Mouse (Mus musculus) small intestine, adult 2 months (tissue): Measurements from ENCODE around the gene Msmp. TPM values are rescaled to one million over a fixed set of nuclear protein-coding genes. Genes with fewer than 3 reads are reported as not detected.
"Not testable (repeated sequence)": the region's sequence is repeated elsewhere in the genome, so short reads cannot be mapped to it uniquely, and the experiment has no call there.

Experiments
- H3K27ac ChIP-seq: fragments of 200-500 bp; 2 replicates; pipeline ENCODE4 v1.5.1; 2012; ENCODE audit warnings: low read depth, low read length, control low read depth, inconsistent platforms; ENCODE audit not compliant: insufficient read depth
- H3K27me3 ChIP-seq: fragments of 200-500 bp; 2 replicates; pipeline ENCODE4 v1.6.1; 2012; ENCODE audit warnings: mild to moderate bottlenecking, moderate library complexity, low read length, inconsistent platforms; ENCODE audit not compliant: control insufficient read depth, insufficient read depth
- H3K36me3 ChIP-seq: fragments of 200-500 bp; 2 replicates; pipeline ENCODE4 v1.6.1; 2012; ENCODE audit warnings: mild to moderate bottlenecking, low read length, control low read depth, inconsistent platforms; ENCODE audit not compliant: control insufficient read depth, insufficient read depth
- H3K4me1 ChIP-seq: fragments of 200-500 bp; 2 replicates; pipeline ENCODE4 v1.6.1; 2012; ENCODE audit warnings: low read length, inconsistent platforms, mixed read lengths; ENCODE audit not compliant: control insufficient read depth, insufficient read depth, insufficient read length
- H3K4me3 ChIP-seq: fragments of 200-500 bp; 2 replicates; pipeline ENCODE4 v1.5.1; 2012; ENCODE audit warnings: low read depth, mild to moderate bottlenecking, control low read depth, inconsistent platforms, low read length, moderate library complexity
- CTCF ChIP-seq: fragments of 200-500 bp; IDR thresholded peaks from 2 replicates; pipeline ENCODE4 v1.5.1; 2012; ENCODE audit warnings: low read depth, mild to moderate bottlenecking, control low read depth, inconsistent platforms, low read length, moderate library complexity, mixed read lengths; ENCODE audit not compliant: insufficient replicate concordance, insufficient read length; ENCODE audit errors: extremely low read depth
- POLR2A ChIP-seq: fragments of 200-500 bp; IDR thresholded peaks from 2 replicates; pipeline ENCODE4 v1.6.1; 2012; ENCODE audit warnings: low read depth, mild to moderate bottlenecking, control low read depth, inconsistent platforms, low read length, moderate library complexity
- WGBS: fragments of 180-500 bp; shearing (Covaris S2); methylation state at CpG from one replicate; pipeline ENCODE4 v1.1.7; 2018; 5-methylcytosine and 5-hydroxymethylcytosine counted together
- polyA plus RNA-seq: library from polyadenylated mRNA; depleted of rRNA; stranded (reverse); fragments of >200 nt; gene quantifications from 2 replicates; pipeline ENCODE4 v1.2.3, GENCODE M21; 2012

The Msmp gene
- polyA plus RNA-seq, 1 experiment = not detected

DNA sequence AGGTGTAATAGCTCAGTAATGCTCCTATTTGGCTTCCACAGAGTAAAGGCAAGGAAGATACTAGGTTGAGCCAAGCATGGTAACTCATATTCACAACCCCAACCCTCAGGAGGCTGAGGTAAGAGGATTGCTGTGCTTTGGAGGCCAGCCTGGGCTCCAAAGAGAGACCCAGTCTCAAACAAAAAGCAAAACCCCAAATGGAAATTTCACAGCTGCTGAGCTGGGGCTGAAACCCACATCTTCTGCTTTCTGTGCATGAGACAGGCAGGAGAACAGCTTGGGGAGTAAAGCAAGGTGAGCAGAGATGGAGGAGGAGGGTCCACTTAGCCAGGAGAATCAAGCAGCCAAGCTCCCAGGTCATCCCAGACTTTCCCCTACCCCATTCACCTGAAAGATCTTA lies 30.4 kb downstream of the Msmp start:
- Histone ChIP-seq H3K4me3 (no peak overlapping the region), H3K27ac (no peak overlapping the region), H3K27me3 (no peaks in the 10 kb centered on the region), H3K36me3 (peaks cover 74% of the 10 kb centered on the region), H3K4me1 (peaks cover 6% of the 10 kb centered on the region; the same call in 1 of the 2 replicates)
- no peak for TF ChIP-seq POLR2A
- no peak for TF ChIP-seq CTCF

DNA sequence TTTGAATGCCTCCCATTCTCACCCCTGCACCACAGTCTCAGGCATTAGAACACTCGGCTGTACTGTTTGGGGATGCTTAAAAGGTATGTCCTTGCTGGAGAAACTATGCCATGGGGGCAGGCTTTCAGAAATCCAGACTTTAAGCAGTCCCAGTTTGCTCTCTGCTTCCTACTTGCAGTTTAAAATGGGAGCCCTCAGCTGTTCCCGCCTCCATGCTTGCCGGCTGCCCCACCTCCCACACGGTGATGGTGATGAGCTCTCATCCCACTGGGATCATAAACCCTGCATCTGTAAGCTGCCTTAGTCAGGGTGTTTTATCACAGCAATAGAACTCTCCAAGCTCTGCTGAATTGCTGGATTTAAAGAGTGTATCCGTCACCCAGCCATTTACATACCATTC lies 31.9 kb downstream of the Msmp start:
- H3K27me3 ChIP-seq = no peaks in the 10 kb centered on the region
- no peak overlapping the region for H3K27ac ChIP-seq
- TF ChIP-seq POLR2A = no peak
- no peak for TF ChIP-seq CTCF
- 97% methylated on average over 5 of the region's 5 CpGs for WGBS
- H3K4me3 ChIP-seq = no peak overlapping the region
- H3K4me1 ChIP-seq = no peaks in the 10 kb centered on the region
- H3K36me3 ChIP-seq = peaks cover 89% of the 10 kb centered on the region

DNA sequence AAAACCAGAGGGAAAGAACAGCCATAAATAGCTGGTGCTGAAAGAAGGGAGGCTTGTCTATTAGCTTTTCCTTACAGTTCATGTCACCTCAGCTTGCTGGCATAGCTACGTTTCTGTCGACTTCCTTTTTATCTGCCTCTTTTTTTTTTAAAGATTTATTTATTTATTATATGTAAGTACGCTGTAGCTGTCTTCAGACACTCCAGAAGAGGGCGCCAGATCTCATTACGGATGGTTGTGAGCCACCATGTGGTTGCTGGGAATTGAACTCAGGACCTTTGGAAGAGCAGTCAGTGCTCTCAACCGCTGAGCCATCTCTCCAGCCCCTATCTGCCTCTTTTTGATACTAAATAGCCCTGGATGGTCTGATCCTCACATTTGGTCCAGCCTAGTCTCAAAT lies 32.4 kb downstream of the Msmp start:
- not testable (repeated sequence) for H3K27me3 ChIP-seq, H3K4me3 ChIP-seq, H3K27ac ChIP-seq, H3K4me1 ChIP-seq
- peaks cover 93% of the 10 kb centered on the region for H3K36me3 ChIP-seq
- 82% methylated on average over 6 of the region's 6 CpGs for WGBS

DNA sequence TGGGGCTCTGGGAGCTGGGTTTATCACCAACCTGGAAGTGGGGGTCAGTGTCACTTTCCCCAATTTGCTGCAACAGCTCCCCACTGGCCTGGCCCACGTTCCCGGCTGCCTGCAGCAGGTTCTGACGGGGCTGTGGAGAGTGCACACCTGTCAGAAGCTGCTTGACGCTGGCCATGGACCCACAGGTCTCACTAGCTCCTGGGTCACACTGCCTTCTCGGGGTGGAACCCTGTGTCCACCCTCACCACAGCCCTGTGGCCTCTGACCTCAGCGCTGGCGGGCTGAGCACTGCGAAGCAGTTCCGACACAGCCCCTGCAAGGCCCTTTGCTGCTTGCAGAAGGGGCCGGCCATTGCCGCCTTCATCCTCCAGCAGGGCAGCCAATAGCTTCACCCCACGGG lies 35.2 kb downstream of the Msmp start:
- no peaks in the 10 kb centered on the region for H3K27me3 ChIP-seq
- no peak overlapping the region for H3K27ac ChIP-seq
- no peak overlapping the region for H3K4me3 ChIP-seq
- no peaks in the 10 kb centered on the region for H3K4me1 ChIP-seq
- H3K36me3 ChIP-seq = peaks cover 94% of the 10 kb centered on the region
- TF ChIP-seq CTCF (no peak), POLR2A (no peak)
- 93% methylated on average over 12 of the region's 12 CpGs for WGBS

DNA sequence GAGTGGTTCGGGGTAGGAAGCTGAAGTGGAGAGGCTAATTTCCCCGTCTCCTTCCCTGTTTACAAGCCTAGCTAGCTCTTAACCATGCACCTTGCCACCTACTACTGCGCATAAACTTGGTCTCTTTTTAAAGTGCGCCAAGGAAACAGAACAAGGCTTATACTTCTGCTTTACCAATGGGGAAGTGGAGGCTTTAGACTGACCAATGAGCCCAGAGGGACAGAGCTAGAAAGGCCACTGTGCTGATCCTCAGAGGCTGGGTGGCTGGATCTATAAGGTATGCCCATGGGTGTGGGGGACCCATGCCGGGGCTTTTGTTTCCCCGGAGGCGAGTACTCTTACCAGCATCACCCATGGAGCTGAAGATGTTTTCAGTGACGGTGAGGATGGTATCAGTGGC lies 37.1 kb downstream of the Msmp start:
- no peaks in the 10 kb centered on the region for H3K4me1 ChIP-seq
- TF ChIP-seq CTCF (no peak), POLR2A (no peak)
- H3K27me3 ChIP-seq = no peaks in the 10 kb centered on the region
- no peak overlapping the region for H3K4me3 ChIP-seq
- 89% methylated on average over 8 of the region's 8 CpGs for WGBS
- no peak overlapping the region for H3K27ac ChIP-seq
- H3K36me3 ChIP-seq = peaks cover 94% of the 10 kb centered on the region

DNA sequence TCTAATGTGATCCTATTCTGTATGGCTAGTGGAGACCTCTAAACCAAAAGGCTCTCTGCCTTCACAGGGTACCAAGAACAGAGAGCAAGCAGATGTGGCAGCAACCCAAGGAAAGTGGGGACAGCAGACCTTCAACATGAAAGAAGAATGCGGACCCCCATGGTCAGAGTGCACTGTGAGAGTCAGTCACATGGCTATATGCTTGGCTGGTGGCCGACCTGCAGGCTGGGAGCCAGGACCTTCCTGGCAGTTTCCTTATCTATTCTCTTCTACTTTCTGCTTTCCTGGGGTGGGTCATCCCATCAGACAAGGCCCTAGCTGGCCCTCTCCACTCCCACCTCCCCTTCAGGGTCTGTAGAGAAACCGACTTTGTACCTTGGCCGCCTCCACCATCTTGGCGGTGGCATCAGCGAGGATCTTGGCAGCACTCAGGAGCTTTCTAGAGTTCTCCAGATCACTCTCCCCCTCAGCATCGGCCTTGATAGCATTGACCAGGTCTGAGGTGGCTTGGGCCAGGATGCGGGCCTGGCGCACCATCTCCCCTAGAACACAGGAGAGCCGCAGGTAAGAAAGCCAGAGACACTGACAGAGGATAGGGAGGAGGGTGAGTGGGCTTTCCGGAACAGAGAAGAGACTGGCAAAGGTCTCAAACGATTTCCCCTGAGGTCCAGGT lies 37.8 kb downstream of the Msmp start:
- Histone ChIP-seq H3K4me1 (no peaks in the 10 kb centered on the region), H3K27ac (no peak overlapping the region), H3K27me3 (no peaks in the 10 kb centered on the region), H3K4me3 (no peak overlapping the region), H3K36me3 (peaks cover 96% of the 10 kb centered on the region)
- whole genome bisulfite sequencing = 89% methylated on average over 12 of the region's 12 CpGs
- TF ChIP-seq POLR2A (no peak), CTCF (no peak)

DNA sequence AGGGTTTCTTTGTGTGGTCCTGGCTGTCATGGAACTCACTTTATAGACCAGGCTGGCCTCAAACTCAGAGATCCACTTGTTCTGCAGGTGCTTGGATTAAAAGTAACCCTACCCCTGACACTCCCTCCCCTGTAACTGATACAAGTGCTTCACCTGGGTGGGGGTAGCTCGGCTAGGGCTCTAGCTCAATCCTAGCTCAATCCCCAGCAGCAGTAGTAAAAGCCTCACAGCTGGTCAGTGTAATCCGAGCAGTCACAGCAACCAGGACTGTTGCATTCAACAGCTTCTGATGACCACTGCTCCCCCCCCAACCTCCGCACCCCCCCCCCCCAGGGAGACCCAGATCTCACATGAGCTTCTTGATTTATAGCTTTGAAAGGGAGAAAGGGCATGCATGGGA lies 42.2 kb downstream of the Msmp start:
- 90% methylated on average over 3 of the region's 3 CpGs for WGBS
- Histone ChIP-seq H3K27me3 (no peaks in the 10 kb centered on the region), H3K4me3 (no peak overlapping the region), H3K4me1 (no peaks in the 10 kb centered on the region), H3K36me3 (peaks cover 94% of the 10 kb centered on the region), H3K27ac (no peak overlapping the region)
- TF ChIP-seq CTCF = no peak
- no peak for TF ChIP-seq POLR2A

DNA sequence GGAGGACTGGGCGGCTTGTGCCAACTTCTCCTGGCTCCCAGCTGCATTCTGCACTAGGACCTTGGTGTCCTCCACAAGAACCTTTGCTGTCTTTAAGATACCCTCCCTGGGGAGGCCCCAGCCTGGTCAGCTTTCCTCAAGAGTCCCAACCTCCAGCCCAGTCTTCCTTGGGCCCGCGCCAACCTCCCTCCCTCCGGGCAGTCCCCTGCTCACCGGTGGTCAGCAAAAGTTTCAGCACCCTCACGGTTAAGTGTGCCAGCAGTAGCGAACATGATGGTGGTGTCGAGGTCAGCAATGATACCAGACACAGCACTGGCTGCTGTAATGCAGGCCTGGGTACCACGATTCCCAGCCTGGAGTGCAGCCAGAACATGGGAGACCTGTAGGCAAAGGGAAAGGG lies 48.3 kb downstream of the Msmp start:
- TF ChIP-seq CTCF = no peak
- TF ChIP-seq POLR2A = no peak
- Histone ChIP-seq H3K27me3 (no peaks in the 10 kb centered on the region), H3K4me1 (no peaks in the 10 kb centered on the region), H3K36me3 (peaks cover 95% of the 10 kb centered on the region), H3K4me3 (no peak overlapping the region), H3K27ac (no peak overlapping the region)
- whole genome bisulfite sequencing = 86% methylated on average over 9 of the region's 9 CpGs
